Mouse (Mus musculus): ENCODE results near the gene Manbal.
A peak's percentile ranks its signal among the peaks of the same experiment; 100 is the strongest.
"Not testable (repeated sequence)": the region's sequence is repeated elsewhere in the genome, so short reads cannot be mapped to it uniquely, and the experiment has no call there.

Gene Manbal

DNA sequence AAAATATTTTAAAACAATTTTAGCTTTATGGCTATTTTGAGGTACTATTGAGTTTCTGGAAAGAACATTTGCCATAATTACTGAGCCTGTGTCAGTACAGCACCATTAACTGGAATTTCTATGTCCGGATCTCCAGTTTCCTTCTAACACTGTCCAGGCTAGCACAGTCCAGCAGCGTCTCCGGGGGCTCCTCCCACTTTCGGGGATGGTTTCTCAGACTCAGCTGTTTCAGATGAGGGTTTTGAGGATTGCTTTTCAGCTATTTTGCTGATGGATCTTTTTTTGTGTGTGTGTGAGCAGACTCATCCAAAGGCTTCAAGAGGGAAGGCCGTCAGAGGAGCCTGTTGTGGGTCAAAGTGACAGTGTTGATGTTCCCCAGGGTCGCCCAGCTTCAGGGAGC, 4.3 kb downstream of the Manbal start:
- no peak for DNase-seq

DNA sequence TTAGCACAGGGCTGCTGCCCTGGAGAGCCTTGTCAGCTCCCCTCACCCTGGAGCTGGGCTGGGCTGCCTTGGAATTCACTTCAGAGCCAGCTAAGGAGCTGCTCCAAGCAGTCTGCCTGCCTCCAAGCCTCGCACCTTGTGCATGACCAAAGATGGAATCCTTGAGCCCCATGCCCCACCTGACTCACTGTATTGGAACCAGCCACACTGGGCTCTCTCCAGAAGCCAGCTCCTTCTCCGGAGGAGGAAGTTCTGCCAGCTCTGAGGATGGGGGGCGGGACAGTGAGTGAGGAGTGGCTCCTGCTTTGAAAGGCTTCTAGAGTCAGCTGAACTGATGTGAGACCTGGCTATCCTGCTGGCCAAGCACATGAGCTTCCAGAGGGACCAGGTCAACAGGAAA, 6.3 kb downstream of the Manbal start:
- DNase-seq = no peak

GRCm38 (mm10) chr2:157375051-157375450, 7.7 kb downstream of the Manbal start:
- no peak for DNase-seq

DNA sequence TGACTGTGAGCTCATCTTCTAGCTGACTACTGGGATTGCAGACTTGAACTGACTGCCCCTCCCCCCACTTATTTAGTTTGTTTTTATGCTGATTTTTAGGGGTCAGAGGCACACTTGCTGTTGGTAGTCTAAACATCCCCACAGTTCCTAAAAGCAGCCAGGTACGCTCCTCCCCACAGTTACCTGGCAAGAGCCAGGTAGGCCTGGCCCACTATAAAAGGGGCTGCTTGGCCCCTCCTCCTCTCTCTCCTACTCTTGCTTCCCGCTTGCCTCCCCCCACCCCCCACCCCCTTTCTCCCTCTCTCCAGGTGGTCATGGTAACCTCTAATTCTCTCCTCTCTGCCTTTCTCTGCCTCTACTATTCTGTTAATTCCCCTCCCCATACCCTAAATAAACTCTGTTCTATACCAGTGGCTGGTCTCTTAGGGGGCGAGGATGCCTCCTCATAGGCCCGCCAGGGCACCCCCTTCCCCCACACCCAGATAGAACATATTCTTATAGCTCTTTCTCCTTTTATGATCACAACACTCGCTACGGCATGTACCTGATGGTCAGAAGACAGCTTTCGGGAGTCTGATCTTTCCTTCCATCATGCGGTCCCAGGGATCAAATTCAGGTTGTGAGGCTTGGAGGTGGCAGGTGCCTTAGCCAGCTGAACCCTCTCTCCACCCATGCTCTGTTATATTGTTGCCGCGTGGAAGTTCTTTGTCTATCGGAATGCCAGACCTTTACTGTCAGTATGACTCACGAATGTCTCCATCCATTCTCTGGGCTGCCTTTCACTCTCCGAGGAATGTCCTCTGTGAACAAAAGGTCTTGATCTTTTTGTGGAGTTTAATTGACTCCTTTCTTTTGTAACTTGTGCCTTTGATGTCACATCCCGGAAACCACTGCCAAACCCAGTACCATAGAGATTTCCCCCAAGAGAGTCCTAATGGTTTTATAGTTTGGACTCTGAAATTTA, 8.7 kb downstream of the Manbal start:
- no peak for DNase-seq

DNA sequence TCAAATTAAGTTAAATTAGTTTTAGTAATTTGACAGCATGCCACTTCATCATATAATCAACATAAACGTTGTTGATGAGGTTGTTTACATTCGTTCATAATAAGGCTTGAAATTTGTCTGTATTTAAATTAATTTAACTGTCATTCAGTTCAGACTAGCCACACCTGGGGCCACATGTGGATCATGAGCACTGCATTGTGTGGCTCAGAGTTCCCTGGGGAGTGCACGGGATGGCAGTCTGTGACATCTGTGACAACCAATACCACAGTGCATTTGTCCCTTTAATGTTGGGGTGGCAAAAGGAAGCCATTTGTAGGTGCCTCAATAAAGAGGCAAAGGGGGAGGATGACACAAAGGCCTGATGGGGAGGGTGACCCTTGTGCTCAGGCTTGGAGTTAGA, 9.6 kb downstream of the Manbal start:
- DNase-seq = no peak

- no peak for DNase-seq
Observed at GRCm38 (mm10) chr2:157384836-157385235, 17.4 kb downstream of the Manbal start.

GRCm38 (mm10) chr2:157388901-157389590, 21.7 kb downstream of the Manbal start:
- DNase-seq = not testable (repeated sequence)

DNA sequence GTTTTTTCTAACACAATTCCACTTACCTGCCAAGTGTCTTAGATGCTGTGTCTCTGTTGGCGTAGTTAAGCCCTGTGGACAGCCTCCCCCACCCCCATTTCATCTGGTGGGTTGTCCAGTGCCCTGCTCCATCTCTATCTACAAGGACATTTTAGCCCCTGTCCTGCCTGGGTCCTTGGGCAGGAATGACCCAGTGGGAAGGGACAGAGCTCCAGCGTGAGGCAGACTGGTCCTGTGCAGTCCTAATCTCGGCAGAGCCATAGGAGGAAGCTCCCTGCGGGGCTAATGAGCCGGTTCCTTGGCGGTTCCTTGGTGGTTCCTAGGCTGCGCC, 22.2 kb downstream of the Manbal start:
- no peak for DNase-seq

GRCm38 (mm10) chr2:157392331-157392730, 24.9 kb downstream of the Manbal start:
- DNase-seq = no peak

DNA sequence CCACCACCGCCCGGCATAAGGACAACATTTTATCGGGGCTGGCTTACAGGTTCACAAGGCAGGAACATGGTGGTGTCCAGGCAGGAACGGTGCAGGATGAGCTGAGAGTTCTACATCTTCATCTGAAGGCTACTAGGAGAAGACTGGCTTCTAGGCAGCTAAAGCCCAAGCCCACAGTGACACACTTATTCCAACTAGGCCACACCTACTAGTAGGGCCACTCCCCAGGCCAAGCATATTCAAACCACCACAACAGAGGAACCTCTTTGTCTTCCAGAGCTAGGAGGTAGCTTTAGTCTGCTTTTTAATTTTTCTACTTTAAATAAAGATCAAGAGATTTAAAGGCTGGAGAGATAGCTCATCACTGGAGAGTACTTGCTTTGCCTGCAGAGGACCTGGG, 26.2 kb downstream of the Manbal start:
- DNase-seq = no peak

DNA sequence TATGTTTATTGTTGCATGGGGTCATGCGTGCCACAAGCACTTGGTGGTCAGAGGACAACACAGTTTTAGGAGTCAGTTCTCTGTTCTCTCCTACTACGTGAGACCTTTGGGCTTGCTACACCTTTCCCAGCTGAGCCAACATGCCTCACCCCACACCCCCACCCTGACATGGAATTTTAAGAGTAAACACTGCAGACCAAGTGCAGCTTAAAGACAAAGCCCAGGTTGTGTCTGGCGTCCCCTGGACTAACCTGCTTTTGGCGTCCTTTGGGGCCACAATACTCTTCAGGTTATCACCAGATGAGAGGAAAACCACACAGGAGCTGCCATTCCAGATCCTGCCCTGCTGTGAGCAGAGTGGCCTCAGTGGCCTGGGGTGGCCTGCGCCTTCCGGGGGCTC, 27.5 kb downstream of the Manbal start:
- DNase-seq = no peak

GRCm38 (mm10) chr2:157395371-157395770, 28.0 kb downstream of the Manbal start:
- peak; percentile 52 to 61 for DNase-seq

DNA sequence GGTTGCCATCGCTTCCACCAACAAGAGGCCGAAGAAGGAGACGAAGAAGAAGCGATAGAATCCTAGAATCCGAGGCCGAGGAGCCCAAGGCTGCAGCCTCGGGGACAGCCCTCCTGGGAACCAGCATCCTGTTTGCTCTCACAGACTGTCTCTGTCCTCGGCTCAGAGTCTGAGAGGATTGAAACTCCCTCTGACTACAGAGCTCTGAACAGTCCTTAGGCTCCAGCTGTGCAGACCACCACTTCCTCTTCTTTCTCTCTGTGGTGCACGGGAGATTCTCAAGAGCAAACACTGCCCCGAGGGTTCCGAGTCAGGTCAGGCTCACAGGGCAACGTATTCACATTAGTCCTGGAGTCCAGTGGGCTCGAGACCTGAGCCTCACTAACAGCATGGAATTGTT, 28.6 kb downstream of the Manbal start:
- DNase-seq = no peak

GRCm38 (mm10) chr2:157397376-157397775, 30.0 kb downstream of the Manbal start:
- no peak for DNase-seq

DNA sequence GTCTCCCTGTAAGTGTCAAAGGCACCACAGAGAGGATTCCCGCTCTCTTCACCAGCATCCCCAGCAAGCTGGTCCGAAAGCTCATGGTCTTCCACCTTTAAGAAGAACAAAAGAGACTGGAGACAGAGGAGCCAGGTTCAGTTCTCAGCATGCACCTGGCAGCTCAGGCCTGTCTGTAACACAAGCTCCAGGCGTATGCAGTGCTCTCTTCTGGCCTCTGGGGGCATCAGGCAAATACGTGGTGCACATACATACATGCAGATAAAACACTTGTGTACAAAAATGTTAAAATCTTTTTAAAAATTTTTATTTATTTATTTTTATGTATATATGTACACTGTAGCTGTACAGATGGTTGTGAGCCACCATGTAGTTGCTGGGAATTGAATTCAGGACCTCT, 31.1 kb downstream of the Manbal start:
- DNase-seq = no peak

GRCm38 (mm10) chr2:157399797-157400196, 32.4 kb downstream of the Manbal start:
- no peak for DNase-seq

DNA sequence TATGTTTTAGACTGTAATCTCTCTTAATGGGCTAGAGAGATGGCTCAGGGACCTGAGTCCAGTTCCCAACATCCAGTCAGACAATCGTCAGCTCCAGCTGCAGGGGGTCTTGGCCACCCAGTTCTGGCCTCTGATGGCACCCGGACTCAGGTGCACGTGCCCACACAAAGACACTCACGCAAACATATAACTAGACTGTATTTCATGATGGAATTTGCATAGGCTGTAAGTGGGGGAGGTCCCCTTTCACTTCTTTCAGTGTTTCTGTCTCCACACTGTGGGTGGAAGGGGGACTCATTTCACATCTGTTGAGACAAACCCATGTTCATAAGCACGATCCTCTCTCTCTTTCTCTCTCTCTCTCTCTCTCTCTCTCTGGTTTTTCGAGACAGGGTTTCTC, 33.1 kb downstream of the Manbal start:
- DNase-seq = no peak

DNA sequence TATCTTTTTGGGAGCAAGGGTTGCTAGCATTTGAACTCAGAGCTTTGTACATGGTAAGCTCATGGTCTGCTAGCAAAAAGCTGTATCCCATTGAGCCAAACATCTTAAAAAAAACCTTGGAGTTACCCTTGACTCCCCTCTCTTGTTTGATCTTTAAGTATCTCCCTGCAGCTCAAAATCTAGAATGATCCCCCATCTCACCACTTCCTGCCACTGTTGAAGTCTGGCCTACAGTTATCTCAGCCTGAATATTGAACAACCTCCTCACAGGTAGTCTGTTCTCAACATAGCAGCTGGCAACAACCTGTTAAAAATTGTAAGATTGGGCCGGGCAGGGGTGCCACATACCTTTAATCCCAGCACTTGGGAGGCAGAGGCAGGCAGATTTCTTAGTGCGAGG, 33.9 kb downstream of the Manbal start:
- DNase-seq = no peak

DNA sequence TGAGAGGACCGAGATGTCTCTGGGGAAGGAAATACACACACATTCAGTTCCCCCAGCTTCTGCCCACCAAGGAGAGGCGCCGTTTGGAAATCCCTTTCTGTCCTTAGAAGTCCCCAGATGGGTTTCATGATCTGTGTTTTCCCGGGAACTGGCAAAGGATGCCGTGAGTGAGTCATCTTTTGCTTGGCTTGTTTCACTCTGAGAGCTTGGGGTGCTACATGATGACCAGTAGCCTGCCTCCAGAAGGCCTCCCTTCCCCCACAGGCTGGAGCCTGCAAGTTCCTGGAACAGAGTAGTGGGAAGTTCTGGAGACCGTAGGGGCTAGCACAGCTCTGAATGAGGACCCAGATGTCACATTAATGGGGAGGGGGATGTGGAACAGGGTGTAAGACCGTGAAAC, 40.2 kb downstream of the Manbal start:
- no peak for DNase-seq

DNA sequence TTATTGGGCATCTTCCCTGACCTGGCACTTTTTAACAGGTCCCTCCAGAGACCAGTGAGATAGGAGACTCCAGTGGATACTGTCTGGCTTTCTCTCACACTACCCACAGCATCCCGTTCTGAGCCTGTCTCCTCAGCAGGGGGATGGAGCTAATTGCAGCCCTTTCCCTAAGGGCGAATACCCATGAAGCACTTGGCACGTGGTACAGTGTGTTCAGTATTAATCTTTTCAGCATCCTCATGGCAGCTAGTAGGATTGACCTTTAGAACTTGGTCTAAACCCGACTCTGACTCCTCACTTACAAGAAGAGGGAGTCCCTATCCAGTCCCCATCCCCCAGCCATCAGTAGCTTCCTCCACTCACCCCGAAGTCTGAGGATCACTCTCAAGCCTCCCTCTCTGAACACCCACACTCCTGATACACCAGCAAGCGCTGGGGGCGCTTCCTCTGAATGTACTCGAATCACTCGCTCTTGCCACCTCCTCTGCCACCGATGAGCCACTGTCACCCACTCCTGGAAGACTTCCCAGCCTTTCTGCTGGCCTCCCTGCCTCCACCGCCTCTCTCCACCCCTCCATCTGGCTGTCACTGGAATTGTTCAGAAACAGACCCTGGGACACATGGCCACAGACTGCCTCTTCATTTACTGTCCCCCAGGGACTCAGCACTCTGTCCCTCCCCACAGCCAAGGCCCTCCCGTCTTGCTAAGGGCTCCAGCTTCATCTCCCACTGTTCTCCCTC, 42.6 kb downstream of the Manbal start:
- DNase-seq = no peak

GRCm38 (mm10) chr2:157411151-157411693, 43.8 kb downstream of the Manbal start:
- DNase-seq = no peak

GRCm38 (mm10) chr2:157412497-157412896, 45.1 kb downstream of the Manbal start:
- DNase-seq = no peak

DNA sequence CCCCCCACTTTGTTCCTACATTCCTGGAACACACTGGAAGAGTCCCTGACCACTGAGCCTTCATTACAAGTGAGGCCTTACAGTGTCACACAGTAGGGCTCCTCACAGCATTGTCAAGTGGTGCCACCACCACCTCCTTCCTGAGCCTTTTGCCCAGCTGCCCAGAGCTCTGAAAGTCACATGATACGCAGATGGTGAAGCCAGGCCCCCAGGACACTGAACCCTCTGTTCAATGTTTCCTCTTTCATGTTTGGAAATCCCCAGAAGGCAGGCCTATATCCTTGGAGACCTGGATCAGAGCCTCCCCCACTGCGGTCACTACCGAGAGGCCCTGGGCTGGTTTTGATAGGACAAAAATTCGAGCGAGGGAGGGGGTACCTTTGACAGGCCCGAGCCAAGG, 49.8 kb downstream of the Manbal start:
- no peak for DNase-seq
